Mouse (Mus musculus) induced T-regulatory cell, adult 2 months (primary cell): ENCODE measurements around the gene Slc13a3.
"Not testable (repeated sequence)": the region's sequence is repeated elsewhere in the genome, so short reads cannot be mapped to it uniquely, and the experiment has no call there.

ENCODE experiments used
- DNase-seq: peaks from one replicate; pipeline ENCODE4 v3.0.0-alpha.2; 2012; ENCODE audit warnings: low read depth

Slc13a3 gene

GRCm38 (mm10) chr2:165473003-165473402 is at the start of gene Slc13a3:
Gene Slc13a3 (minus strand): TSS chr2:165473230.
- no peak for DNase-seq

DNA sequence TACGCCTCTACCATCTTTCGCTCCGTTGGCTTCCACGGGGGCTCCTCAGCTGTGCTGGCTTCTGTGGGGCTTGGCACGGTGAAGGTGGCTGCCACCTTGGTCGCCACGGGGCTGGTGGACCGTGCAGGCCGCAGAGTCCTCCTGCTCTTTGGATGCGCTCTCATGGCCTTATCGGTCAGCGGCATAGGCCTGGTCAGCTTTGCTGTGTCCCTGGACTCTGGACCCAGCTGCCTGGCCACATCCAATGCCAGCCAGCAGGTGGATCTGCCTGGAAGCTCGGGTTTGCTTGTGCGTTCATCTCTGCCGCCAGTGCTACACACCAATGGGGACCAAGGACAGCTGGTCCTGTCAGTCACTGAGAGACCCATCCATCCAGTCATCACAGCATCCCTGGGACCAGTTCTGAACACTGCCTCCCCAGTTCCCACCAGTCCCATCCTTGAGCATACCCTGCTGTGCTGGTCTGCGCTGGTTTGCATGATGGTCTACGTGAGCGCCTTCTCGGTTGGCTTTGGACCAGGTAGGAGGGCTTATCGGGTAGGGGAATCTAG is 42.2 kb upstream of the Slc13a3 start:
- no peak for DNase-seq

- DNase-seq = no peak
Measured at GRCm38 (mm10) chr2:165512870-165513600, 40.0 kb upstream of the Slc13a3 start.

DNA sequence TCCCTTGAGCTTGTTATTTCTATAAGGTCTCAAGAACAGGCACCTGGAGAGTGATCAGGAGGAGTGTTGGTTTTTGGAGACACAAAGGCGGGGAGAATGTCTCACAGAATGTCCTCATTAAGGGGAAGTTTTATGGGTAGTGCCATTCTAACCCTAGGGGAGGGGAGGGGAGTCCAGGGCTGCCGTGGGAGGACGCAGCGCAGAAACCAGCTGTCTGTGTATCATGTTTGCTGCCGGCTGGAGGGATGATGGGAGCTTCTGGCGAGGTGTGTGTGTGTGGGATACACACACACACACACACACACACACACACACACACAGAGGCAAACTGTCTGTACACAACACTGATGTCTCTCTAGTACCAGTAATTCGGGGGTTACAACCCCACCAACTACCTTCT is 39.4 kb upstream of the Slc13a3 start:
- no peak for DNase-seq

- not testable (repeated sequence) for DNase-seq
Measured at GRCm38 (mm10) chr2:165511530-165511929, 38.5 kb upstream of the Slc13a3 start.

DNA sequence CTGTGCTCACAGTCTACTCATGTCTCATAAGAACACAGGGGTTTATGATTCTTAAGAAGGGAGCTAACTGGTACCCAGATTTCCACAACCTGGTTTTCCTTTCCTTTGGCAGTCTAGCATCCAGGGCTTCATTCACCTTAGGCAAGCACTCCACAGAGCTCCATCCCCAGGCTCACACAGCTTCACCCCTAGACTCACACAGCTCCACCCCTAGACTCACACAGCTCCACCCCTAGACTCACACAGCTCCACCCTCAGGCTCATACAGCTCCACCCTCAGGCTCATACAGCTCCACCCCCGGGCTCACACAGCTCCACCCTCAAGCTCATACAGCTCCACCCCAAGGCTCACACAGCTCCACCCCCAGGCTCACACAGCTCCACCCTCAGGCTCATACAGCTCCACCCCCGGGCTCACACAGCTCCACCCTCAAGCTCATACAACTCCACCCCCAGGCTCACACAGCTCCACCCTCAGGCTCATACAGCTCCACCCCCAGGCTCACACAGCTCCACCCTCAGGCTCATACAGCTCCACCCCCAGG is 38.0 kb upstream of the Slc13a3 start:
- DNase-seq = not testable (repeated sequence)

- no peak for DNase-seq
Measured at GRCm38 (mm10) chr2:165510466-165510865, 37.4 kb upstream of the Slc13a3 start.

GRCm38 (mm10) chr2:165509686-165510085 is 36.7 kb upstream of the Slc13a3 start:
- no peak for DNase-seq

GRCm38 (mm10) chr2:165503259-165504203 is 30.5 kb upstream of the Slc13a3 start, which contains the start of gene Slc2a10:
Gene Slc2a10 (plus strand): TSS chr2:165503787.
- no peak for DNase-seq

GRCm38 (mm10) chr2:165498816-165499215 is 25.8 kb upstream of the Slc13a3 start:
- DNase-seq = no peak

DNA sequence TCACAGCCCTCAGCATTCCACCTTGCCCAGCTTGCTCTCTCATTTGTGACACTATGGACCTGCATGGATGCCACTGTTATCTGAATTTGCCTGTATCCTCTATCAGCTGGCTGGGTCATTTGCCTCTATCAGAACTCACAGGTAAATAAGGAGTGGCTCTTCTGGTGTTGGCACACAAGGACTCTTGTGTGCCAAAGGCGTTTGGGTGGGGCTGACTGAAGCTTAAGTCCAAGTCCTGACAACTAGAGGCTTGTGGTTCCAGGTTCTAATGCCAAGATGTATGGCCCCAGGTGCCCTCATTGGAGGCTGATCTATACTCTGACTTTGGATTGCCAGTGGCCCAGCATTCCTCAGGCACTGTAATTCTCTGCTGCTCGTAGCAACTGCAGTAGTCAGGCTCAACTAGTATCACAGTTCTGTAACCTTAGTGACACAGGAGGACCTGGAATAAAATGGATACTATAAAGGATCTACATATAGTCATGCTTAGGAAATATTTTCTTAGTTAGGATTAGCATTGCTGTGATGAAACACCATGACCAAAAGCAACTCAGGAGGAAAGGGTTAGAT is 24.8 kb upstream of the Slc13a3 start:
- no peak for DNase-seq

- peak; percentile 74 for DNase-seq
Measured at GRCm38 (mm10) chr2:165496251-165496650, 23.2 kb upstream of the Slc13a3 start.

DNA sequence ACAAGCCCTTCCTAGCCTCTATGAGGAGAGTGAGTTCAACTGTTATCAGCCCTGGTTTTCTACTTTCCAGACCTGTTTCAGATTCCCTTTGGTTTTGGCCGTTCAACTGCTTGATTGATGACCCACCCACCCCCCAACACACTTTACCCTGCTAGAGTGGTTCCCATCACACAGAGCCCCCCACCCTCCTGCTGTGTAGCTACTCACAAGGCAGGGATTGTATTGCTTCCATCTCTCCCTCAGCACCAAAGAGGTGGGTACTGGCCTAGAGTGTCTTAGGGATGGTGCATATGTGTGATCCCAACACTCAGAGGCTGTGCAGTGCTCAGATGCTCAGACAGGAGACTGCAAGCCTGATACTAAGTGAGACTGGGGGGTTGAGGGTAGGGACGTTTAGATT is 21.5 kb upstream of the Slc13a3 start:
- DNase-seq = no peak

- DNase-seq = no peak
Measured at GRCm38 (mm10) chr2:165493587-165494210, 20.7 kb upstream of the Slc13a3 start.

DNA sequence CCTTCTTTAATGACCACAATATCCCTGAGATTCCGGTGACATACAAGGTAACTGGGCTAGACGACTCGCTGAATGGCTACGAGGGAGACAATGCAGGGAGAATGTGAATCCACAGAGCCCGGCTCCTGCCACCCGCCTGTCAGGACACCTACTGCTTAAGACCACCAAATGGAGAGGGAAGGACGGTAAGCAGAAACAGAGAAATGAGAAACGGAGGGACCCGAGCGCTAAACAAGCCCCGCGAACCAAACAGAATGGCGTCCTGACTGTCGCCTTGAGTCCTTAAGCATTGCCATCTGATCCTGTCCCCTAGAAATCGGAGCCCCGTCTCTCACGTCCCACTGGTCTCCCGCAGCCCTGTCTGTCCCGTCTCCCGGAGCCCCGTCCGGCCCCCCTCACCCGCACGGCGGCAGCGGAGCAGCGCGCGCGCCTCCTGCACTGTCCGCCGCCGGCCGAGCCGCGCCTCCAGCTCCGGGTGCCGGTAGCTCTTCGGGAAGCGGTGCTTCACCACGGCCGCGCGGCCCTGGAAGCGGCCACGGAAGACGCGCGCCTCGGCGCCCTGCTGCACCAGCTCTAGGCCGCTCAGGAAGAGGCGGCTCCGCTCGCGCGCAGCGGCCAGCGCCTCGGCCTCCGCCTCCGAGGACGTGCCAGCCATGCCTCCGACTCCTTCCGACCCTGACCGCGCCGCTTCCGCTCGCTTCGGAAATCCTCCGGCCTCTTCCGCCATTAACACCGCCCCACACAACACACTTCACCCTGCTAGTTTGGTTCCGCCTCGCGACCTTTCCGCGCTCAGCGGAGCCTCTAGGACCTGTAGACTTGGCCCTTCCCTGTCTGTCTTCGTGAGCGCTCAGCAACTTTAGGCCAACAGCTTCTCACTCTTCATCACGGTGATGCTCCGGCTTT is 19.9 kb upstream of the Slc13a3 start, which contains the start of gene Trp53rka:
Trp53rka (minus strand) TSS at position 677 of the 906 bp plus-strand sequence.
- peak; percentile 81 for DNase-seq

DNA sequence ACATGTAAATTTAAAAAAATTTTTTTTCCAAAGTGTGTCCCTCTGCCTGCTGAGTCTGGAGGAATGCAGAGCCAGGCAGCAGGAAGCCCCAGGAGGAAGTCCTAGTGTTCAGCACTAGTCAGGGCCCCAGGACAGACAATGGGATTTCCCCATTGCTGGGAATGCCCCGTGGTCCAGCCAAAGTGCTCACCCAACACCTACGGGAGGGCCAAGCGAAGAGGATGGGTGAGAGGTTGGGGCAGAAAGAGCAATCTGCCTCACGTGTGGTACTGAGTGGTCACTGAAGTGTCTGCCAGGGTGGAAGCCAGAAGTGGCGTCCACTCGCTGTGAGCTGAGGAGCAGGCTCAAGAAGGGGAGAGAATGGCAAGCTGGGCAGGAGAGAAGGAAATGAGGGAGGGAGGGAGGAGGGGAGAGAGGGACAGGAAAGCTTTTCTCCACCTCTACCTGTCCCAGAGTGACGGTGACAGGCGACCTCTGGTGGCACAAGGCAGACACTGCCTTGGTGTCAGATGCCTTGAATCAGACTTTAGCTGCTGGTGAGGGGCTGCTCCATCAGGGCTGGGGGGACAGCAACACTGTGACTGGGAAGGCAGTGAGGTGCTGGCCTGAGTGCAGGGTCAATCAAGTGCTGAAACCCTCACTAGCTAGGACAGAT is 14.0 kb upstream of the Slc13a3 start:
- DNase-seq = peak; percentile 66

DNA sequence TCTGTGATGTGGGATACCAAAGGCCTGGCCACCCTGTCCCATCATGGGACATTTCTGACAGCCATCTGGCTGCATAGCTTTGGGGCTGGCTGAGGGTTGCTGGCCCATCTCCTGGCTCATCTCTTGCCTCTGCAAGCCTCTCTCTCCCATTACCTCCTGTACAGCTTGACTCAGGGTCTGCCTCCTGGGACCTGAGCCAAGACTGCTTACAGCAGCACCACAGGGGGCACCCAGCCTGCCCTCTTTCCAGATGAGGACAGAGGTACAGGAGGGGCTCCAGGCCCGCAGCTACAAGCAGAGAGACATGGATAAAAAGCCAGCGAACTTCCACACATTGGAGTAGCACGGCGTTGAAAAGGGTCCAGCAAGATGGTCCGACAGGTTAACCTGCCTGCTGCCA is 13.4 kb upstream of the Slc13a3 start:
- DNase-seq = no peak

DNA sequence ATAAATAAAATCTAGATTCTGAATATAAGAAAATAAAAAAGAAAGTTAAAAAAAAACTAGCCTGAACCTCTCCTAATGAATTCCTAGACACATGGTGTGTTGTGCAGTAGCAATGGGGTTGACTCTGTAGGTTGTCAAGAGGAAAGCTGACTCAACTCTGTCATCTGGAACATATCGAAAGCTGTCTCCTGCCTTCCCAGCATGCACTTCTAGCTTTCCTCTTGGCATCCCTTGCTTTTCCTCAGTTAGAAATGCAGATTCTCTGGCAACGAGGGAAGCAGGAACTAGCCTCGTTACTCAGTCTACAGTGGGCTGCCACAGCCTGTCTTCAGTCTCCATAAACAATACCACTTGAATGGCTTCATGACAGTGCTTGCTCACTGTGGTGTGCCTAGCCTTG is 12.8 kb upstream of the Slc13a3 start:
- DNase-seq = no peak

DNA sequence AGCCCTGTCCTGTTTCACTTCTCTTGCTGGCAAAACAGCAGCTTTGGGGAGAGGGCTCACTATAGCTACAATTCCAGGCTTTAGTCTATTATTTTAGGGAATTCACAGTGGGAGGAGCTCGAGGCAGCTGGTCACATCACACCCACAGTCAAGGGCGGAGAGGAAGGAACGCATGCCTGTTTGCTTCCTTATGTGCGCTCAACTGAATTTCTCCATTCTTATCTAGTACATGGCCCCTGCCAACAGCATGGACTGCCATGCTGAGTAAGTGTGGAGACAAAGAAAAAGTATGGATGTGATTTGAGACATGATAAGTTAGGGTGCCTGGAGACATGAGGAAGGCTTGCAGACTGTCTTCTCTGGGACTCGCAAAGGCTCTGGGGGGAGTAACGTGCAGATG is 11.1 kb upstream of the Slc13a3 start:
- DNase-seq = no peak

- no peak for DNase-seq
Measured at GRCm38 (mm10) chr2:165482003-165482402, 9.0 kb upstream of the Slc13a3 start.
